Mouse (Mus musculus): ENCODE measurements at regions not wholly inside any gene's neighbourhood (a gene's known extent, or its start where the extent isn't known, plus 50 kb on each side); places are given as distances from the start of the nearest gene placed in this dataset.

GRCm38 (mm10) chr15:59795717-59796116 is 220.7 kb downstream of the 4933412E24Rik start:
- TF ChIP-seq POLR2A (IDR thresholded peaks at IDR 0.05; ENCODE audit: borderline replicate concordance, extremely low read depth, low read depth, low read length) = no peak
- no peak for TF ChIP-seq CTCF (IDR thresholded peaks at IDR 0.05; ENCODE audit: insufficient read depth, low read length)

Measured in lung, adult 2 months (tissue).